Mouse (Mus musculus) megakaryocyte, embryonic 14.5 days (primary cell): ENCODE data around the gene Ntn5.

ENCODE experiments used
- FLI1 ChIP-seq: IDR thresholded peaks from 2 replicates; pipeline ENCODE4 v1.6.1; 2012; ENCODE audit warnings: low read length, inconsistent platforms, mixed read lengths
- GATA1 ChIP-seq: IDR thresholded peaks from 3 replicates; pipeline ENCODE4 v1.6.1; 2012; ENCODE audit warnings: mixed read lengths, low read length, inconsistent platforms, borderline replicate concordance

DNA sequence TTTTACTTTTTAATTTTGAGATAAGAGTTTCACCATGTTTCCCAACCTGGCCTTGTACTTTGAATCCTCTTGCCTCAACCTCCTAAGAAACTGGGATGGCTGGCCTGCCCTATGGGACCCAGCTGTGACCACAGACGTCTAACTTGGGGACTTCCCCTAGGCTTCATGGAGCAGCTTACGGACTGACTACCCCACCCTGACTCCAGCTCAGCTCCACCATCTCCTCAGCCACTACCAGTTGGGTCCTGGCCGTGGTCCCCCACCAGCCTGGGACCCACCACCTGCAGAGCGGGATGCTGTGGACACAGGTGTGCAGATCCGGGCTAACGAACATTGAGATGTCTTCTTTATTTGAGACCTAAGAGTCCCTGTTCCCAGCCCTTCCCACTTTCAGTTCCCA is 46.1 kb upstream of the Ntn5 start:
- TF ChIP-seq GATA1 (no peak), FLI1 (no peak)
